Mouse (Mus musculus) heart, postnatal 0 days (tissue): ENCODE data around the gene Bcl11b. TPM values are rescaled to one million over a fixed set of nuclear protein-coding genes. Genes with fewer than 3 reads are reported as not detected.

Source experiments
- ATAC-seq: fragments of 200-750 bp; cut with Nextera tagmentation; 2 replicates; pipeline ENCODE4 v1.8.0; 2017; ENCODE audit warnings: low read depth, moderate number of reproducible peaks, moderate library complexity; ENCODE audit not compliant: insufficient read depth
- DNase-seq: peaks from one replicate; pipeline ENCODE4 v3.0.0-alpha.2; 2016; ENCODE audit warnings: low spot score
- H3K27ac ChIP-seq: fragments of 300-500 bp; sonication (generic); 2 replicates; pipeline ENCODE4 v1.5.1; 2014; ENCODE audit warnings: low read depth, mild to moderate bottlenecking
- H3K27me3 ChIP-seq: fragments of 300-500 bp; sonication (generic); 2 replicates; pipeline ENCODE4 v1.6.1; 2014; ENCODE audit warnings: low read length, mixed read lengths; ENCODE audit not compliant: control insufficient read depth, insufficient read depth
- H3K36me3 ChIP-seq: fragments of 300-500 bp; sonication (generic); replicated peaks from 2 replicates; pipeline ENCODE4 v1.6.1; 2014; ENCODE audit warnings: low read length, mixed read lengths; ENCODE audit not compliant: control insufficient read depth, insufficient read depth
- H3K4me1 ChIP-seq: fragments of 300-500 bp; sonication (generic); 2 replicates; pipeline ENCODE4 v1.6.1; 2014; ENCODE audit warnings: antibody characterized with exemption; ENCODE audit not compliant: control insufficient read depth, insufficient read depth
- H3K4me2 ChIP-seq: fragments of 300-500 bp; sonication (generic); 2 replicates; pipeline ENCODE4 v1.6.1; 2014; ENCODE audit warnings: low read depth, mild to moderate bottlenecking, low read length, moderate library complexity
- H3K4me3 ChIP-seq: fragments of 300-500 bp; sonication (generic); 2 replicates; pipeline ENCODE4 v1.5.1; 2014; ENCODE audit warnings: low read depth, low read length
- H3K9ac ChIP-seq: fragments of 300-500 bp; sonication (generic); replicated peaks from 2 replicates; pipeline ENCODE4 v1.6.1; 2014; ENCODE audit warnings: low read depth, low read length, mixed read lengths
- H3K9me3 ChIP-seq: fragments of 300-500 bp; sonication (generic); replicated peaks from 2 replicates; pipeline ENCODE4 v1.6.1; 2016; ENCODE audit warnings: low read length; ENCODE audit not compliant: control insufficient read depth
- CTCF ChIP-seq: IDR thresholded peaks from 2 replicates; pipeline ENCODE4 v1.5.1; 2016; ENCODE audit warnings: antibody characterized with exemption, control low read depth, low read depth
- EP300 ChIP-seq: IDR thresholded peaks from 2 replicates; pipeline ENCODE4 v1.6.1; 2016; ENCODE audit warnings: antibody characterized with exemption, low read depth
- WGBS: fragments of 180-500 bp; shearing (Covaris S2); extraction: QIAGEN DNeasy Blood & Tissue Kit; methylation state at CpG from one replicate; pipeline ENCODE4 v1.1.7; 2014; 5-methylcytosine and 5-hydroxymethylcytosine counted together
- polyA plus RNA-seq: library from polyadenylated mRNA; unstranded; fragments of >200 nt; fragmentation: Nextera tagmentation; extraction: Ambion mirVana; gene quantifications from 2 replicates; pipeline ENCODE4 v1.2.1, GENCODE M21; 2015
- total RNA-seq: library from RNA; depleted of rRNA; stranded (reverse); fragments of >200 nt; gene quantifications from 2 replicates; pipeline ENCODE4 v1.2.3, GENCODE M21; 2014; ENCODE audit warnings: low replicate concordance

Bcl11b gene
- total and polyA plus RNA-seq, 2 experiments from 2014 or later, result 2.2 to 2.7 TPM

GRCm38 (mm10) chr12:108002436-108003189 lies 789 bp downstream of the Bcl11b start:
- Histone ChIP-seq H3K27me3 (peaks cover 86% of the 10 kb centered on the region), H3K4me3 (peak overlapping the region; percentile 81), H3K4me1 (peaks cover 10% of the 10 kb centered on the region; the same call in 1 of the 2 replicates), H3K9me3 (no peaks in the 10 kb centered on the region), H3K27ac (no peak overlapping the region), H3K36me3 (no peaks in the 10 kb centered on the region), H3K9ac (peak overlapping the region; percentile 60), H3K4me2 (peak overlapping the region; percentile 99)
- ATAC-seq (no peak), DNase-seq (no peak)
- under 1% methylated on average over 59 of the region's 78 CpGs for WGBS
- TF ChIP-seq CTCF (no peak), EP300 (no peak)

- WGBS, result 10% methylated on average over 37 of the region's 37 CpGs
- Histone ChIP-seq H3K9ac (no peak overlapping the region), H3K4me2 (peak overlapping the region; percentile 99), H3K9me3 (no peaks in the 10 kb centered on the region), H3K4me3 (peak overlapping the region; percentile 81), H3K36me3 (no peaks in the 10 kb centered on the region), H3K4me1 (peaks cover 10% of the 10 kb centered on the region; the same call in 1 of the 2 replicates), H3K27ac (no peak overlapping the region), H3K27me3 (peaks cover 82% of the 10 kb centered on the region)
- ATAC-seq, result no peak
- TF ChIP-seq CTCF (no peak), EP300 (no peak)
- no peak for DNase-seq
Observed at GRCm38 (mm10) chr12:108001652-108002340, 1.6 kb downstream of the Bcl11b start.

GRCm38 (mm10) chr12:108000715-108001080 lies 2.7 kb downstream of the Bcl11b start:
- Histone ChIP-seq H3K36me3 (no peaks in the 10 kb centered on the region), H3K9me3 (no peaks in the 10 kb centered on the region), H3K27me3 (peaks cover 73% of the 10 kb centered on the region), H3K9ac (no peak overlapping the region; the same call in 1 of the 2 replicates), H3K4me2 (no peak overlapping the region), H3K27ac (no peak overlapping the region), H3K4me1 (0 out of 2 replicates have a peak, but pooled peaks cover 7% of the 10 kb centered on the region), H3K4me3 (peak overlapping the region; percentile 81; the same call in 1 of the 2 replicates)
- 33% methylated on average over 2 of the region's 2 CpGs for WGBS
- DNase-seq (no peak), ATAC-seq (no peak)
- TF ChIP-seq CTCF, result no peak
- no peak for TF ChIP-seq EP300

- TF ChIP-seq EP300 (no peak), CTCF (no peak)
- Histone ChIP-seq H3K4me3 (peak overlapping the region; percentile 81; the same call in 1 of the 2 replicates), H3K27me3 (peaks cover 68% of the 10 kb centered on the region), H3K27ac (no peak overlapping the region), H3K36me3 (no peaks in the 10 kb centered on the region), H3K4me1 (0 out of 2 replicates have a peak, but pooled peaks cover 5% of the 10 kb centered on the region), H3K9me3 (no peaks in the 10 kb centered on the region), H3K4me2 (no peak overlapping the region), H3K9ac (no peak overlapping the region)
- 73% methylated on average over 15 of the region's 15 CpGs for WGBS
- no peak for ATAC-seq
- no peak for DNase-seq
Observed at GRCm38 (mm10) chr12:107999751-108000714, 3.4 kb downstream of the Bcl11b start.

- Histone ChIP-seq H3K27me3 (peaks cover 57% of the 10 kb centered on the region), H3K9me3 (no peaks in the 10 kb centered on the region), H3K4me1 (no peaks in the 10 kb centered on the region), H3K4me2 (peak overlapping the region; percentile 30; the same call in 1 of the 2 replicates), H3K36me3 (no peaks in the 10 kb centered on the region), H3K27ac (no peak overlapping the region), H3K9ac (no peak overlapping the region), H3K4me3 (peak overlapping the region; percentile 9; the same call in 1 of the 2 replicates)
- WGBS, result 1% methylated on average over 20 of the region's 20 CpGs
- DNase-seq (peak; percentile 74), ATAC-seq (no peak)
- TF ChIP-seq CTCF (peak; percentile 99), EP300 (no peak)
Observed at GRCm38 (mm10) chr12:107998746-107999145, 4.7 kb downstream of the Bcl11b start.
